Mouse (Mus musculus) heart, embryonic 14.5 days (tissue): ENCODE data around the gene E130114P18Rik. TPM values are rescaled to one million over a fixed set of nuclear protein-coding genes. Genes with fewer than 3 reads are reported as not detected.

ENCODE experiments used
- ATAC-seq: fragments of 200-750 bp; cut with Nextera tagmentation; 2 replicates; pipeline ENCODE4 v1.8.0; 2017; ENCODE audit warnings: low read depth, moderate TSS enrichment; ENCODE audit not compliant: insufficient number of reproducible peaks, insufficient read depth, low FRiP score
- H3K27ac ChIP-seq, 2 experiments: fragments of 200-500 bp in 1 of 2; fragments of 300-500 bp in 1 of 2; sonication (generic) in 1 of 2; replicated peaks in 1 of 2; 2 replicates each; pipeline ENCODE4 v1.5.1; 2012 to 2014; ENCODE audit warnings: low read depth in 2 of 2, low read length in 2 of 2, control low read depth in 1 of 2, mild to moderate bottlenecking in 1 of 2, mixed read lengths in 1 of 2; ENCODE audit not compliant: control insufficient read depth in 1 of 2, insufficient read depth in 1 of 2
- H3K27me3 ChIP-seq: fragments of 300-500 bp; sonication (generic); 2 replicates; pipeline ENCODE4 v1.6.1; 2014; ENCODE audit warnings: mild to moderate bottlenecking, low read length, control low read depth; ENCODE audit not compliant: control insufficient read depth, insufficient read depth
- H3K36me3 ChIP-seq: fragments of 300-500 bp; sonication (generic); 2 replicates; pipeline ENCODE4 v1.6.1; 2014; ENCODE audit warnings: mild to moderate bottlenecking, control low read depth, low read length, mixed read lengths; ENCODE audit not compliant: control insufficient read depth, insufficient read depth
- H3K4me1 ChIP-seq, 2 experiments: fragments of 200-500 bp in 1 of 2; fragments of 300-500 bp in 1 of 2; sonication (generic) in 1 of 2; 2 replicates each; pipeline ENCODE4 v1.6.1; 2012 to 2014; ENCODE audit warnings: low read length in 2 of 2, control low read depth in 1 of 2, mixed read lengths in 1 of 2; ENCODE audit not compliant: control insufficient read depth in 2 of 2, insufficient read depth in 2 of 2
- H3K4me2 ChIP-seq: fragments of 300-500 bp; sonication (generic); 2 replicates; pipeline ENCODE4 v1.6.1; 2014; ENCODE audit warnings: mild to moderate bottlenecking, low read length
- H3K4me3 ChIP-seq, 2 experiments: fragments of 200-500 bp in 1 of 2; fragments of 300-500 bp in 1 of 2; sonication (generic) in 1 of 2; 2 replicates each; pipeline ENCODE4 v1.5.1; 2012 to 2014; ENCODE audit warnings: low read length in 2 of 2, mild to moderate bottlenecking in 2 of 2, control low read depth in 1 of 2, low read depth in 1 of 2, moderate library complexity in 1 of 2; ENCODE audit not compliant: control insufficient read depth in 1 of 2, insufficient read depth in 1 of 2
- H3K9ac ChIP-seq: fragments of 300-500 bp; sonication (generic); 2 replicates; pipeline ENCODE4 v1.6.1; 2014; ENCODE audit warnings: mild to moderate bottlenecking, low read length
- H3K9me3 ChIP-seq: fragments of 300-500 bp; sonication (generic); 2 replicates; pipeline ENCODE4 v1.6.1; 2016; ENCODE audit warnings: low read length, control low read depth; ENCODE audit not compliant: control insufficient read depth
- WGBS: fragments of 180-500 bp; shearing (Covaris S2); extraction: QIAGEN DNeasy Blood & Tissue Kit; methylation state at CpG from one replicate; pipeline ENCODE4 v1.1.7; 2014; 5-methylcytosine and 5-hydroxymethylcytosine counted together
- polyA plus RNA-seq: library from polyadenylated mRNA; unstranded; fragments of >200 nt; fragmentation: Nextera tagmentation; extraction: Ambion mirVana; gene quantifications from 2 replicates; pipeline ENCODE4 v1.2.1, GENCODE M21; 2014

E130114P18Rik gene
- polyA plus RNA-seq, 1 experiment from 2014 or later: 0.59 TPM

DNA sequence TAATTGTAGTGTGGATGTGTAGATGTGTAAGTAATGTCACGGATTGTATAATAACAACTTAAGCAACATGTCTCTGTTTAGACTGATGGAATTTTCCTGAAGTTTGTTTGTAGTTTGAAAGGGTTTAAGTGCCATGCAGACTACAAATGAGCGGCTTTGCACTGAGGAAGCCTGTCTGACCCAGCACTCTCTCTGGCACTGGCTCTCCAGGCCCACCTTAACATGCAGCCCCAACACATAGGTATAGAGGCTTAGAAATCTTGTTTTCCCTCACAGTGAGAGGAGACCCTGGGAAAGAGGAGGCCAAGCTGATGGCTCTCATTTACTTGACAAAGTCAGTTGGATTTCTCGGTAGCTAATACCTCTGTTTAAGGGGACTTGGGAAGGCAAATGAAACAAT, 19.2 kb downstream of the E130114P18Rik start:
- peaks cover 10 to 22% of the 10 kb centered on the region in 2 experiments for H3K4me1 ChIP-seq
- H3K27ac ChIP-seq: peak overlapping the region in 1 of 2 experiments; percentile 82; a peak in 2 of 4 replicates
- H3K9ac ChIP-seq: peak overlapping the region; percentile 89
- H3K4me3 ChIP-seq: peak overlapping the region; percentile 54 to 63; a peak in 3 of 4 replicates
- WGBS: 62% methylated on average over 3 of the region's 3 CpGs
- no peak for ATAC-seq
- H3K9me3 ChIP-seq: no peaks in the 10 kb centered on the region
- no peaks in the 10 kb centered on the region for H3K27me3 ChIP-seq
- H3K4me2 ChIP-seq: peak overlapping the region; percentile 85
- no peaks in the 10 kb centered on the region for H3K36me3 ChIP-seq

DNA sequence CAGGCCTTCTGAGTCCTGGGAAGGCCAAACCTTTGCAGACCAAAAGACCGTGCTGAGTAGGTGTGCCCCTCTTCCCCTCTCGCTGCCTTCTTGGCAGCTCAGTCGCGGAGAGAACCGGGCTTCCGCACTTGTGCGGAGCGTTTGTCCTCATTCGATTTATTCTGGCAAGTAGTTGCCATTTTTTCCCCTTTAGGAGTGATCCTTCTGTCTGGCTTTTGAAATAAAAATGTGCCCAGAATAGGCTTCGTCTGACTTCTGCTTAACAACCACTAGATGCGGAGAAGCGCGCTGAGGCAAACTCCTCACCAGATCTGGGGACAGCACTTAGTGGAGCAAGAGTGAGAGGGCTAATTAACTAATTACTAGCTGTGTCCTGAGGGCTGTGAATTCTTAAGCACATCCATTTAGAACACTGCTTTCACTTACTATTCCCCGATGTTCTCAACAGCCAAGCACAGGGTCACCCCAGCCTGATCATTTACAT, 19.9 kb downstream of the E130114P18Rik start:
- peak; percentile 52; the same call in 1 of the 2 replicates for ATAC-seq
- H3K27ac ChIP-seq: peak overlapping the region; percentile 82
- H3K9ac ChIP-seq: peak overlapping the region; percentile 89
- H3K4me1 ChIP-seq: peaks cover 10 to 24% of the 10 kb centered on the region in 2 experiments
- peak overlapping the region; percentile 85 for H3K4me2 ChIP-seq
- peak overlapping the region; percentile 54 to 63 for H3K4me3 ChIP-seq
- H3K27me3 ChIP-seq: no peaks in the 10 kb centered on the region
- H3K9me3 ChIP-seq: no peaks in the 10 kb centered on the region
- 1% methylated on average over 14 of the region's 14 CpGs for WGBS
- H3K36me3 ChIP-seq: no peaks in the 10 kb centered on the region

DNA sequence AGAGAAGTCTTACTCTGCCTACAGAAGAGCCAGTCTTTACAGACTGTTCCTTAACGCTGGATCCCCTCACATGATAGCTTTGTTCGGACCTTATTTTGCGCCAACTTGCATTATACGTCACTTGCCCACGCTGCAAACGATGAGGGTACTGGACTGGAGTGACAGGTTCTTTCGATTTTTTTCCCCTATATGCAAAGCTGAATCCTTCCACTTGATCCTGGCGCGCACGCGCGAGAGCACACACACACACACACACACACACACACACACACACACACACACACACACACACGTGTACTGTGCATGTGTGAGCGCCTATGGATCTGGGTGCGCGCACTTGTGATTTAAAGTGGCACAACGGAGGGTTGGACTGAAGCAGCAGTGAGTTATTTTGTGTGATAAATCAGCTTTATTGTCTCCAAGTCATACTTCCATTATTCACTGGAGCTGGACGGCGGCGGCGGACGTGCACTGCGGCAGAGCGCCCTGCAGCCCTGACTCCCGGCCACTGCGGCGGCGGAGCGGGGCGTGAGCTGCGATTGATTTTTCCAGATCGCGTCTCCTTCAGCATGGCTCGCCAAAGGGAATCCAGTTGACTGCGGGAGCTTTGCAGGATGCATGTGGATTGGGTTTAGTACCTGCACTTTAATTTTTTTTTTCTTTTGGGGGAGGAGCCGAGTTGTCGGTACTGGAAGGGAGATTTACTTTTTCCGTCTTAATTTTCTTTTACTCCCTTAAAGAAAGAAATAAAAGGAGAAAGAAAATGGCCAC, 20.5 kb downstream of the E130114P18Rik start:
- peak overlapping the region; percentile 82 for H3K27ac ChIP-seq
- WGBS: under 1% methylated on average over 38 of the region's 38 CpGs

DNA sequence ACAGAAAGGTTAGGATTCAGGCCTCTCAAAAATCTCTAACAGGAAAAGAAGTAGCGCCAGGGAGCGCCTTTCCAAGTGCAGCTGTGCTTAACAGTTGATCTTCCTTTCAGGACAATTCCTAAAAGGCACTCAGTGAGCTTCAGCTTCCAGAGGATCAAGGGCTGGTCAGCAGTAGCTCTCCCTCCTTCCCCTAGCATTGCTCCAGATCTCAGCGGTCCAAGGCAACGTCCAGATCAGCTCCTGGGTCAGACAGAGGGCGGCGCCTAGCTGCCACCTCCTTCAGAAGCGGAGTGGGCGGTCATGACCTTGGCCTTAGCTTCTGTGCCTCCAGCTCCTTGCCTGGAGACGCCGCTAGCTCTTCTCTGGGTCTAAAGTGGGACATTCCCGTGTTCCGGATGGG, 23.6 kb downstream of the E130114P18Rik start:
- Histone ChIP-seq H3K9ac (peak overlapping the region; percentile 42), H3K4me2 (peak overlapping the region; percentile 48), H3K9me3 (no peaks in the 10 kb centered on the region), H3K27ac (peak overlapping the region; percentile 55 to 66), H3K4me1 (peaks cover 15 to 35% of the 10 kb centered on the region in 2 experiments), H3K36me3 (no peaks in the 10 kb centered on the region), H3K4me3 (no peak overlapping the region; a peak in 1 of 4 replicates), H3K27me3 (no peaks in the 10 kb centered on the region)
- no peak for ATAC-seq
- WGBS: 9% methylated on average over 12 of the region's 12 CpGs

More for the DNA sequence above, 20.5 kb downstream of the E130114P18Rik start:
- peak overlapping the region; percentile 54 to 63 for H3K4me3 ChIP-seq
- H3K4me2 ChIP-seq: peak overlapping the region; percentile 85
- no peaks in the 10 kb centered on the region for H3K9me3 ChIP-seq
- H3K9ac ChIP-seq: peak overlapping the region; percentile 89
- ATAC-seq: peak; percentile 56
- no peaks in the 10 kb centered on the region for H3K36me3 ChIP-seq
- no peaks in the 10 kb centered on the region for H3K27me3 ChIP-seq
- H3K4me1 ChIP-seq: peaks cover 13 to 30% of the 10 kb centered on the region in 2 experiments

DNA sequence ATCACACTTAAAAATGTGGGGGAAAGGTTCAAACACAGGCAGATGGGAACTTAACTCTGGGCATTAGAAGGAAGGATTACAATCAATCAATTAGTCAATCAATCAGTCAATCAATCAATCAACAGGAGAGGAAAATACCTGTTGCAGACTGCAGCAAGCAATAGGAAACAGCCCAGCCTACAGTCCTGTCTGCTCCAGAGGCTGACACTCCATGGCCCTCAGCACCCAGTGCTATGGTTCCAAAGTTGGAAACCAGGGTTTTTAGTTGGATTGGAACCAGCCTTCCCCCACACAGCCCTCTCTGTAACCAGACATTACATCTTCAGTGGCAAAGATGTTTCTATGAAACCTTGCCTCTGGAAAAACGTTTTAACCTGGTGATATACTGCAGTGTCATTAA, 24.4 kb downstream of the E130114P18Rik start:
- Histone ChIP-seq H3K9ac (no peak overlapping the region), H3K4me3 (no peak overlapping the region), H3K27ac (no peak overlapping the region), H3K4me2 (no peak overlapping the region), H3K4me1 (peaks cover 15 to 31% of the 10 kb centered on the region in 2 experiments), H3K36me3 (no peaks in the 10 kb centered on the region), H3K9me3 (no peaks in the 10 kb centered on the region), H3K27me3 (no peaks in the 10 kb centered on the region)
- 16% methylated on average over 1 of the region's 1 CpGs for WGBS
- no peak for ATAC-seq

DNA sequence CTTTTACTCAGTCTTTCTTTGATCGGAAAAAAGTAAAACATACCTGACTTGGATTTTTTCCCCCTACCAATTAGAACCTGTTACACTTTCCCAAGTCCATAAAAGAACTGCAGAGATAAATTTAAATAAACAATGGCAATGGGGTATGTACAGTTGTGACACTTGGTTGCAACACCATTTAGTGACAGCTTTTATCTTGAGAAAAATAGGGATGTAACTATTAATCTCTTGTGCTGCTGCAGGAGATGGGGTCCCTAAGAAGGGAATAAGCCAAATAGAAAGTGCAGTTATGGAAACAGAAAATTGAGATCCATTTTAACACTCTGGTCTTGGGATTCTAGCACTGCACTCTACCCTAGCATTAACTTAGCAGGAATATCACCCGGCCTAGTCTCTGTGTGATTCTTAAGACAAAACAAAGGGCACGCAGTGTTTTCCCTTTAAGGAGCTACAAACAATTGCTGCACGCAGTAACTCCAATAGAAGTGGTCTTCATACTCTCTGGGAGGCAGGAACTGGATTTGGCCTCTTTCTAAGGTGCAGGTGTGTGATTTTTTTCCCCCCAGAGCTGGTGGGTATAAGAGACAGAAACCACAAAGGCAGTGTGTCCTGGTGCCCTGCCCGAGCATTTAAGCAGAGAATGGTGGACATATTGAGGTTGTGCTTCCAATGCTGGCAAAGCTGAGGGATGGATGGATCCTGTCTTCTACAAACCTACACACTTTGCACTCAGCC, 25.4 kb downstream of the E130114P18Rik start:
- H3K4me3 ChIP-seq: peak overlapping the region; percentile 50 to 57; a peak in 3 of 4 replicates
- no peaks in the 10 kb centered on the region for H3K27me3 ChIP-seq
- no peak for ATAC-seq
- 38% methylated on average over 5 of the region's 5 CpGs for WGBS
- peak overlapping the region; percentile 95 for H3K4me2 ChIP-seq
- H3K36me3 ChIP-seq: no peaks in the 10 kb centered on the region
- H3K9ac ChIP-seq: peak overlapping the region; percentile 89
- no peaks in the 10 kb centered on the region for H3K9me3 ChIP-seq
- peak overlapping the region; percentile 95 to 97; a peak in 3 of 4 replicates for H3K27ac ChIP-seq
- H3K4me1 ChIP-seq: peaks cover 15 to 27% of the 10 kb centered on the region in 2 experiments

DNA sequence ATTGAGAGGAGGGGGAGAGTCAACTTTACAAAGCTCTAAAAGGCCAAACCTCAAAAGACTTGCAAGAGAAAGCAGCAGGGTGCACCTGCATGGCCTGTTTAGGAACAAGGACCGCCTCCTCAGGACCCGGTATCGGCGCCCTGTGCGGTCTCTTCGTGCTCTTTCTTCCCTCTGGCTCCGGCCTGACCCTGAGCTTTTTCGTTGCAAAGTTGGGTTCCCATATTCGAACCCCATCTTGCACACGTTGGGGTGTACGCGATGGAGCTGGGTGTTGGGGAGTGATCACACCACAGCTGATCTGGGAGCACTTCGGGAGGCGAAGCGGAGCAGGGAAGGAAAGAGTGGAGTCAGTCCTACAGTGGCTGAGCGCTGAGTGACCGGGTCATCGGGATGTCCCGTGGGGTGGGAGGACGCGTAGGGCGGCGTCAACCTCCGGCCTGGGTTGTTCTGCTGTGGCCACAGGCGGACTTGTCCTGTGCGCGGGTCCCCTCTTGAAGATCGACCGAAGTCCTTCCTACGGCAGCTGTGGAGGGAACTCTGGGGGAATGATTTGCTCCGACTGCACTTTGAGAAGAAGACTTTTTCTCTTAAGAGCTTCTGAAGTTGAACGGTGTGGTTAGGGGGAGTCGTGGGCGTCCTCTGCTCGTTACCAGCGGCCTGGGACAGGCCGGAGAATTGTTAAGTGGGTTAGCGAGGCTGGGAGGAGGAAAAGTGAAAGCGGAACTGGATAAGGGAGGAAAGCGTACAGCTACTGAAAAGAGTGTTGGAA, 26.2 kb downstream of the E130114P18Rik start:
- Histone ChIP-seq H3K36me3 (no peaks in the 10 kb centered on the region), H3K9ac (peak overlapping the region; percentile 89), H3K4me1 (peaks cover 15 to 27% of the 10 kb centered on the region in 2 experiments), H3K27me3 (no peaks in the 10 kb centered on the region), H3K4me3 (peak overlapping the region; percentile 50 to 57), H3K4me2 (peak overlapping the region; percentile 95), H3K9me3 (no peaks in the 10 kb centered on the region), H3K27ac (peak overlapping the region; percentile 95 to 97)
- peak; percentile 80 for ATAC-seq
- WGBS: under 1% methylated on average over 40 of the region's 40 CpGs
